Mouse (Mus musculus) ES-Bruce4 (cell line): ENCODE measurements around the gene Zbtb1.

Experiments
- CTCF ChIP-seq: IDR thresholded peaks from one replicate; pipeline ENCODE4 v1.8.1; 2011; ENCODE audit warnings: low read depth, low read length
- POLR2A ChIP-seq: IDR thresholded peaks from one replicate; pipeline ENCODE4 v1.8.1; 2011; ENCODE audit warnings: low read length; ENCODE audit not compliant: insufficient read depth

GRCm38 (mm10) chr12:76336111-76336965, 33.7 kb upstream of the Zbtb1 start:
- no peak for TF ChIP-seq CTCF
- TF ChIP-seq POLR2A, result no peak
